ENCODE assay signal across 9 mouse cellular contexts in the genomic region with DNA sequence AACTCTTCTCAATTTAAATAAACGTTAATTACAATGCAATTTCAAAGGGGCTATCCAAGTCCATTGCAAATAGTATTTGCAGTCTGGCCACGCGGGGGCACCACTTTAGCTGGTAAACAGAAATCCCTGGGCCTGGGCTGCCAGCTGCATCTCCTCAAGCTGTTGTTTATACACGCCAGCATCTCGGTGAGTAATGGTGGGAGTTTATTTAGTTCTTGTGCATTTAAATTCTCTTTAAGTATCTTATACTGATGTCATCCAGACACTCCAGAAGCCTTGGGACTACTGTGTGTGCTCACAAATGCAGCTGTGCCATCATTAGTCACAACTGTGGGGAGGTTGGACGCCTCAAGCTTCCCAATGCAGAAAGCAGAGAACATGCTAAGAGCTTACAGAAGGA. TPM values are rescaled to one million over a fixed set of nuclear protein-coding genes. Genes with fewer than 3 reads are reported as not detected.
DNase-seq lines count a peak whose midpoint lies in the region; ATAC-seq and TF ChIP-seq lines count a peak whose summit lies in the region.
"Had no signal": no experiment of that assay in that cellular context is flagged by ENCODE, and none has a peak within 500 bp of the region (broad histone marks: within the 10 kb centered on the region; RNA-seq: fewer than 3 reads in every experiment).

No protein-coding gene starts in this region.

- H3K4me2 ChIP-seq in forebrain, postnatal 0 days (ENCODE audit: low read depth), result no peak overlapping the region
- no peak overlapping the region for H3K4me2 ChIP-seq in hindbrain, postnatal 0 days (ENCODE audit: low read depth, low read length)
- H3K4me2 ChIP-seq: limb, embryonic 12.5 days had no signal

- H3K27ac ChIP-seq in forebrain, postnatal 0 days (ENCODE audit: low read depth, low read length), result no peak overlapping the region
- peak overlapping the region; percentile 36; the same call in 1 of the 2 replicates for H3K27ac ChIP-seq in hindbrain, postnatal 0 days
- H3K27ac ChIP-seq: limb, embryonic 12.5 days had no signal

- peak; percentile 71 for TF ChIP-seq CTCF in forebrain, postnatal 0 days (IDR thresholded peaks at IDR 0.05; ENCODE audit: low read depth)
- peak; percentile 74 for TF ChIP-seq CTCF in hindbrain, postnatal 0 days (IDR thresholded peaks at IDR 0.05; ENCODE audit: low read depth)

- no peak for ATAC-seq in cerebellum, adult (ENCODE audit: insufficient number of reproducible peaks, low FRiP score, low TSS enrichment)
- peak; percentile 86 for ATAC-seq in forebrain, postnatal 0 days
- ATAC-seq in hindbrain, postnatal 0 days, result peak; percentile 45

- no peaks in the 10 kb centered on the region for H3K36me3 ChIP-seq in forebrain, postnatal 0 days (ENCODE audit: insufficient read depth)
- H3K36me3 ChIP-seq in hindbrain, postnatal 0 days (ENCODE audit: insufficient read depth, low read length), result no peaks in the 10 kb centered on the region
- H3K36me3 ChIP-seq in splenic B cell, adult 2 months (ENCODE audit: control insufficient read depth, insufficient read depth, low read length, poor library complexity, severe bottlenecking), result no peaks in the 10 kb centered on the region
- H3K36me3 ChIP-seq: limb, embryonic 12.5 days had no signal

- no peaks in the 10 kb centered on the region for H3K9me3 ChIP-seq in forebrain, postnatal 0 days (ENCODE audit: low read length)
- no peaks in the 10 kb centered on the region for H3K9me3 ChIP-seq in hindbrain, postnatal 0 days (ENCODE audit: low read length)
- H3K9me3 ChIP-seq: limb, embryonic 12.5 days had no signal

- H3K4me3 ChIP-seq in forebrain, postnatal 0 days (ENCODE audit: low read depth, low read length), result no peak overlapping the region
- H3K4me3 ChIP-seq in hindbrain, postnatal 0 days (ENCODE audit: low read length), result no peak overlapping the region
- H3K4me3 ChIP-seq: limb, embryonic 12.5 days had no signal

- H3K4me1 ChIP-seq in forebrain, postnatal 0 days (ENCODE audit: insufficient read depth), result no peaks in the 10 kb centered on the region
- H3K4me1 ChIP-seq in hindbrain, postnatal 0 days (ENCODE audit: insufficient read depth, low read length), result peaks cover 4% of the 10 kb centered on the region; the same call in 1 of the 2 replicates
- H3K4me1 ChIP-seq: limb, embryonic 12.5 days had no signal

- WGBS in forebrain, postnatal 0 days, result 20% methylated on average over 6 of the region's 6 CpGs
- 23% methylated on average over 6 of the region's 6 CpGs for WGBS in hindbrain, postnatal 0 days

- no peaks in the 10 kb centered on the region for H3K27me3 ChIP-seq in forebrain, postnatal 0 days (ENCODE audit: insufficient read depth, low read length)
- no peaks in the 10 kb centered on the region for H3K27me3 ChIP-seq in hindbrain, postnatal 0 days (ENCODE audit: insufficient read depth, low read length)
- no peaks in the 10 kb centered on the region for H3K27me3 ChIP-seq in splenic B cell, adult 2 months (ENCODE audit: control insufficient read depth, insufficient read depth, low read length, poor library complexity, severe bottlenecking)
- H3K27me3 ChIP-seq: limb, embryonic 12.5 days had no signal

- peak; percentile 54 for DNase-seq in cerebellum, adult 11 months
- DNase-seq in brain, embryonic 18.5 days (ENCODE audit: low read depth, low spot score), result peak; percentile 42
- DNase-seq in forebrain, postnatal 0 days, result peak; percentile 80
- DNase-seq in hindbrain, postnatal 0 days (ENCODE audit: low spot score), result peak; percentile 88
- peak; percentile 54 to 56 for DNase-seq in layer of hippocampus, postnatal 36 days
- DNase-seq in lung, postnatal 4 days, result peak; percentile 81 to 88
- peak; percentile 48 for DNase-seq in splenic B cell, adult 2 months (ENCODE audit: low read depth, low spot score)

- H3K9ac ChIP-seq in forebrain, postnatal 0 days, result no peak overlapping the region
- no peak overlapping the region for H3K9ac ChIP-seq in hindbrain, postnatal 0 days (replicated peaks; ENCODE audit: low read length)
- H3K9ac ChIP-seq: limb, embryonic 12.5 days had no signal

RNA-seq across cellular contexts. Expression of a gene that starts 13.9 kb away (rescaled TPM):
- total RNA-seq in forebrain, postnatal 0 days (2014; rRNA removed), result 5.5 and 9.5 TPM in 2 replicates
- polyA plus RNA-seq in forebrain, postnatal 0 days (2015; fragmentation: Nextera tagmentation; extraction: Ambion mirVana), result 8.8 and 9.7 TPM in 2 replicates
- 17.4 and 19.2 TPM in 2 replicates for total RNA-seq in hindbrain, postnatal 0 days (2014; rRNA removed)
- polyA plus RNA-seq in hindbrain, postnatal 0 days (2015; fragmentation: Nextera tagmentation; extraction: Ambion mirVana), result 13.8 TPM in 2 replicates
- total RNA-seq in layer of hippocampus, postnatal 36 days (2021), result 1 to 10 TPM; 5.8 to 5.9 TPM

RNA-seq across cellular contexts. Expression of a gene that starts 30.8 kb away (rescaled TPM):
- total RNA-seq in forebrain, postnatal 0 days (2014; rRNA removed), result 0.15 TPM in 1 of 2 replicates, not detected in the other
- 0.10 TPM in 1 of 2 replicates, not detected in the other for polyA plus RNA-seq in forebrain, postnatal 0 days (2015; fragmentation: Nextera tagmentation; extraction: Ambion mirVana)
- 0.25 TPM in 1 of 2 replicates, not detected in the other for total RNA-seq in hindbrain, postnatal 0 days (2014; rRNA removed)
- 0.05 and 0.09 TPM in 2 replicates for polyA plus RNA-seq in hindbrain, postnatal 0 days (2015; fragmentation: Nextera tagmentation; extraction: Ambion mirVana)
- total RNA-seq in layer of hippocampus, postnatal 36 days (2021), result under 1 TPM in 1 of 2 experiments, not detected in 1; 0.17 TPM
- polyA plus RNA-seq: limb, embryonic 12.5 days had no signal

RNA-seq across cellular contexts. Expression of a gene that starts 47.7 kb away (rescaled TPM):
- 63.7 and 75.6 TPM in 2 replicates for total RNA-seq in forebrain, postnatal 0 days (2014; rRNA removed)
- polyA plus RNA-seq in forebrain, postnatal 0 days (2015; fragmentation: Nextera tagmentation; extraction: Ambion mirVana), result 102 and 110 TPM in 2 replicates
- 33.2 and 58.3 TPM in 2 replicates for total RNA-seq in hindbrain, postnatal 0 days (2014; rRNA removed)
- polyA plus RNA-seq in hindbrain, postnatal 0 days (2015; fragmentation: Nextera tagmentation; extraction: Ambion mirVana), result 110 and 111 TPM in 2 replicates
- 10 to 100 TPM; 65.3 to 73.6 TPM for total RNA-seq in layer of hippocampus, postnatal 36 days (2021)

RNA-seq across cellular contexts. Expression of a gene that starts 57.8 kb away (rescaled TPM):
- 49.8 and 64.5 TPM in 2 replicates for total RNA-seq in forebrain, postnatal 0 days (2014; rRNA removed)
- 138 and 180 TPM in 2 replicates for polyA plus RNA-seq in forebrain, postnatal 0 days (2015; fragmentation: Nextera tagmentation; extraction: Ambion mirVana)
- total RNA-seq in hindbrain, postnatal 0 days (2014; rRNA removed), result 31.7 and 35.4 TPM in 2 replicates
- polyA plus RNA-seq in hindbrain, postnatal 0 days (2015; fragmentation: Nextera tagmentation; extraction: Ambion mirVana), result 124 and 129 TPM in 2 replicates
- total RNA-seq in layer of hippocampus, postnatal 36 days (2021), result 10 to 100 TPM; 39.2 to 47.4 TPM
